Mouse (Mus musculus): ENCODE results near the gene Ly6g6d.
"Not testable (repeated sequence)": the region's sequence is repeated elsewhere in the genome, so short reads cannot be mapped to it uniquely, and the experiment has no call there.

Gene Ly6g6d

GRCm38 (mm10) chr17:35048932-35049440 is 28.9 kb downstream of the Ly6g6d start:
- DNase-seq (ENCODE audit: low read depth, low spot score): no peak

GRCm38 (mm10) chr17:35048149-35048931 is 29.5 kb downstream of the Ly6g6d start:
- no peak for DNase-seq (ENCODE audit: low read depth, low spot score)

- no peak for DNase-seq (ENCODE audit: low read depth, low spot score)
Observed at GRCm38 (mm10) chr17:35047688-35048087, 30.2 kb downstream of the Ly6g6d start.

- DNase-seq (ENCODE audit: low read depth, low spot score): peak; percentile 100
Observed at GRCm38 (mm10) chr17:35046681-35047455, 31.0 kb downstream of the Ly6g6d start, which contains the start of gene Msh5. Gene Msh5, minus strand, starts transcription at chr17:35046745.

- DNase-seq (ENCODE audit: low read depth, low spot score): peak; percentile 16
Observed at GRCm38 (mm10) chr17:35045807-35046680, 31.8 kb downstream of the Ly6g6d start.

DNA sequence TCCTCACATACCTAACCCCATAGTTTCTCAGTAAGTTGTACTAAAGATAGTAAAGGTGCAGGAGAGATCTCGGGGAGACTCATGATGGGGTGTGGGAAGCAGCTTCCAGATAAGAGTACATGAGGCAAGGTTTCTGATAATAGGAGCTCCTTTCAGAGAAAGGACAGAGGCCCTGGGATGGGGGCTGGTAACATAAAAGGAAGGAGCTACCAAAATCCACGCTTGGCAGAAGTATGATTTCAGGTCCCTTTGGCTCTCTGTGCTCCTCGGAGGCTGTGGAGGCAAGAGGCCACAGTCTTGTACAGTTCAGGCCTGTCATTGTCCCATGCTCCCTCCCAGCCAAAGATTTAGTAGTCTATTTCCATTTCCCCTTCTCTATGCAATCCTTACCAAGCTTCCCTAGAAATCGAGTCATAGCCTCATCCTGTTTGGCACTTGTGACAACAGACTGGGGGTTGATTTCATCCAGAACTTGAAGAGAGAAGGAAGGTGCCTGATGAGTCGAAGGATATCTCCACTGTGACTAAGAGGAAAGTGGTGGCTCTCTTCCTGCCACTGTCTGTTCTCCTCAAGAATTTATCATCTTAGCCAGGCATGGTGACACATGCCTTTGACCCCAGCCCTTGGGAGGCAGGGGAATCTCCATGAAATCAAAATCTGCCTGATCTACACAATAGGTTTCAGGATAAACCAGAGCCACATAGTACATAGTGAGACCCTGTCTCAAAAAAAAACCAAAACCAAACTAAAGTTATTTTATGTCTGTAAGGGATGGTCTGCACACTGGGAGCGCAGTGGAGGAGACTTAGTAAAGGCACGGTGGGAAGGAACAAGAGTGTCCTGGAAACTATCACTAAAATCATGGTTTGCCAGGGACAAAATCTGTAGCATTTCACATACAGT is 32.7 kb downstream of the Ly6g6d start:
- DNase-seq (ENCODE audit: low read depth, low spot score): no peak

- DNase-seq (ENCODE audit: low read depth, low spot score): no peak
Observed at GRCm38 (mm10) chr17:35043794-35044193, 34.1 kb downstream of the Ly6g6d start.

DNA sequence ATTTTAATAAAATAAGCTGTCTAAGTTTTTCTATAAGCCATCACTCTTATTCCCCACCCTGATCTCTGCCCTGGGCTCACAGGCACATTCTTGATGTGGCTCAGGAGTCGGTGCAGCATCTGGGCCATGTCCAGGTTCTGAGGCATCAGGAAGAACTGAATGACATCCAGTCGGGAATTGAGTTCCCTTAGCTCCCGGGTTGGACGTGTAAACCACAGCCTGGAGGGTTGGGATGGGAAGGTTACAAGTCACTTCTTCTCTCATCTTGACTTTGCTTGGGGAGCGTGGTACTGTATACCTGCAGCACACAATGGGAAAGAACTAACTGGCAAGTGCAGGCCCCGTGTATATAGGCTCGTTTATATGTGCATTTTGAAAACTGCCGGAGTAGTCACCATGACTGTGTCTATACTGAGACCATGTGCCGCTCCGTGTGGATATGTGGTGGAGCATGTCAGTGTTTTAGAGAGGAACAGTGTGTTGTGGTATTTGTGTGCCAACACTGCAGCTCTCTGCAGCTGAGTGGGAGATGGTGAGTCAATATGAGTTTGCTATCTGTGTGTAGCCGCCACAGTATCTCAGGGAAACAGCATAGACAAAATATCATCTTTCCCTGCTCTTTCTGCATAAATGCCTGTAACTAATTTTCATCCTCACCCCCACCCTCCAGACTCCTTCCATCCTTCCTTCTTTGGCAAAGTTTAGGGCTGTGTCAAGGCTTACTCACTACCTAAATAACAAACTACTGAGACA is 38.6 kb downstream of the Ly6g6d start:
- DNase-seq (ENCODE audit: low read depth, low spot score): no peak

- DNase-seq (ENCODE audit: low read depth, low spot score): no peak
Observed at GRCm38 (mm10) chr17:35034896-35035295, 43.0 kb downstream of the Ly6g6d start.

GRCm38 (mm10) chr17:35033703-35034102 is 44.2 kb downstream of the Ly6g6d start:
- DNase-seq (ENCODE audit: low read depth, low spot score): not testable (repeated sequence)

- no peak for DNase-seq (ENCODE audit: low read depth, low spot score)
Observed at GRCm38 (mm10) chr17:35032323-35032870, 45.5 kb downstream of the Ly6g6d start.

- DNase-seq (ENCODE audit: low read depth, low spot score): no peak
Observed at GRCm38 (mm10) chr17:35031880-35032279, 46.0 kb downstream of the Ly6g6d start.

DNA sequence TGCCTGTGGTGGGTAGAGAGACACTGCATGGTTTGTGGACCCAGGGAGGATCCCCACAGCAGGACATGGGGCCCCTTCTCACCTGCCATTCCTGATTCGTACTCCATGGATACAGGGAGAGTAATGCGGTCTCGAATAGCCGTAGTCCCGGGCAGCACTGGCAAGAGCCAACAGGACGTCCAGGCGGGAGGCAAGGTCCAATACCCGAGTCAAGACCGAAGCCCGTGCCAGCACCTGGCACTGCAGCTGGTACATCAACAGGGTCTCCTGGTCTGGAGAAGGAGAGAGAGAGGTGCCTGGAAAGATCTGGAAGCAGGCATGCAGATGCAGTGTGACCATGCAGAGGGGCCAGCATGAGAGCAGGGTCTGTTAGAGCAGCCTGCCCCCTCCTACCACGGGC is 46.6 kb downstream of the Ly6g6d start:
- DNase-seq (ENCODE audit: low read depth, low spot score): no peak

GRCm38 (mm10) chr17:35029691-35030532 is 48.0 kb downstream of the Ly6g6d start:
- no peak for DNase-seq (ENCODE audit: low read depth, low spot score)

- no peak for DNase-seq (ENCODE audit: low read depth, low spot score)
Observed at GRCm38 (mm10) chr17:35028315-35028714, 49.5 kb downstream of the Ly6g6d start.

DNA sequence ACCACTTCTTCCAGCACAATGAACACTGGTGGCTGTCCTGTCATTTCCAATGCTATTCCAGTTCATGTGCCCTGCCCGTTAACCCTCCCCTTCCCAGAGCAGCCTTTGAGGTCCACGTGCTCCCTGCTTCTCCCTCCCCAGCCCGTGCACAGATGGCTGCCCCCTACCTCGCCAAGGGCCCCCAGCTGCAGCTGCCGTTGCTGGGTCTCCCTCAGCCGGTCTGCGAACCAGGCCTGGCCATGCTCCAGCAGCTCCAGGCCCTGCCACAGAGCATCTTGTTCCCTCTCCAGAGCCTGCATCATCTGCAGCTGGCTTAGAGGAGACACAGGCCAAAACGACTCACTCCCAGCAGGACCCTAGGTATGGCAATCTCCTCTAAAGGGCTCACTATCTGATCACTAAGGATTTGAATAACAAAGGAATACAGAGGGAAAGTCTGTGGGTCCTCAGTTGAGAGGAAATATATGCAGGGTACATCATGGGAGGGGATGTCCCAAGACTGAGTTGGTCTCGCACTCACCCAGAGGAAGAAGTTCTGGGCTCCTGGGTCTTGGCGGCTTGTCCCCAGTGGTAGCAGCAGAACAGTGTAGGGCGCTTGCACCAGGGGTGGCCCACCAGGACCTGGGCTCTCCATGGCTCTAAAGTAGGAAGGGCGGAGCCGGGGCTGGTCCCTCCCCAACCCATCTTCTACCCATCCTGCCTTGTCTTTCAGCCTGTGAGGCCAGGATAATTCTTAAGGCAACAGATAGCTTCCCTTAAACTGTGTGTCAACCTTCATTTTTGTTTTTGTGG is 50.4 kb downstream of the Ly6g6d start, which contains the start of gene Sapcd1:
Sapcd1 (minus strand) TSS at position 740 of the 792 bp plus-strand sequence.
- DNase-seq (ENCODE audit: low read depth, low spot score): peak; percentile 85

DNA sequence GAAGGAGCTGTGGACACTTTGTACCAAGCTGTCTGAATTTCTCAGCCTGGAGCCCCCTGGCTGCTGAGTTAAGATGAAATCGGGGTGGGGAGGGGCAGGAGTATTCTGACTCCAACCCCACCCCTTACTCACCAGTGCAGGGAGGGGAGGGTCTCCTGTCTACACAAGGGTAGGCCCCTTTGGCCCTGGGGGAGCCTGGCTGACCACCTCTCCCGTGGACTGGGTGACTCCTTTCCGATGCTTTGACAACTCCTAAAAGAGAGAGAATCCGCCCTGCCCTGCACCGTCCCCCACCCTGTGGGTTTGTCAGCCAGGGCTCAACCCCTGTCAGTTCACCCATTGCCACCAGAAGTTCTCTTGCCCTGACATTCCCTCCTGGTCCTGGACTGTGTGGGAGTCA is 51.7 kb downstream of the Ly6g6d start:
- DNase-seq (ENCODE audit: low read depth, low spot score): no peak
